Mouse (Mus musculus): ENCODE results near the gene Lcn3. TPM values are rescaled to one million over a fixed set of nuclear protein-coding genes. Genes with fewer than 3 reads are reported as not detected.
"Not testable (repeated sequence)": the region's sequence is repeated elsewhere in the genome, so short reads cannot be mapped to it uniquely, and the experiment has no call there.

Lcn3 gene
- not detected in 2 replicates for polyA plus RNA-seq (2016; fragmentation: Nextera tagmentation; extraction: Ambion mirVana)

DNA sequence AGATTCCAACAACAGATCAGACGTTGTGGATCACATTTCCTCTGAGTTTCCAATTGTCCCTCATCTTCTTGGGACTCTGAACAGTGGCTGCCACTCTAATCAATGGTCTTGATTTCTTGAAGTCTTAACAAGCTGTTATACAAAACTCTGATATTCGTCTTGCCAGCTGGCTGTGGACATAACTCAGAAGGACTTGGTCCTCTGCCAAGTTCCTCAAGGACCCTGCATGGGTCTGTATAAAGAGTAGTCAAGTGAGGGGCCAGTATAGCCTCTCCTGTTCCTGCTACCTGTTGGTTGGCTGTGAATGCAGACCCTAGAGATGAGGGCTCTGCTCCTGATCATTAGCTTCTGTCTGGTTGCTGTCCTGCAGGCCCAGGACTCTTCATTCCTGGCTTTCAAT lies at the start of gene Lcn3:
TSS of gene Lcn3 (plus strand) at position 301 of the 400 bp plus-strand sequence.
- Histone ChIP-seq H3K9me3 (no peaks in the 10 kb centered on the region), H3K36me3 (no peaks in the 10 kb centered on the region), H3K9ac (replicated peaks) (no peak within 1 kb of the TSS), H3K27ac (replicated peaks) (no peak within 1 kb of the TSS), H3K4me1 (no peaks in the 10 kb centered on the region), H3K27me3 (no peaks in the 10 kb centered on the region; the same call in 1 of the 2 replicates), H3K4me2 (replicated peaks) (no peak within 1 kb of the TSS), H3K4me3 (no peak within 1 kb of the TSS)
- no peak for ATAC-seq (ENCODE audit: low FRiP score, low read depth)
- 47% methylated on average over 2 of the region's 2 CpGs for WGBS

DNA sequence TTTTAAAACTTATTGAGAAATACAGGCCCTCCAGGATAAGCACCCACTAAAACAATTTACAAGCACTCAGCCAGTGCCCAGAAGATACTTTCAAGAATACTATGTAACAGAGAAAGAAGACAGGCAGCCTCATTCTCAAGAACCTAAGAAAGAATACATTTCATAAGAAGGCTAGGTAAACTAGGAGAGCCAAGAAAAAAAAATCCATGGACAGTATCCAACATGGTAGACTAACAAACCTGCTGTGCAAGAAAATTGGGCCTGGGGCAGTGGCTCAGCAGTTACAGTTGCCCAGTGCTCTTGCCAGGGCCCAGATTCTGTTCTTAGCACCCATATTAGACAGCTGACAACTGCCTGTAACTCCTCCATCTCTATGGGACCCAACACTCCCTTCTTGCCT lies 48.1 kb upstream of the Lcn3 start:
- no peak overlapping the region for H3K4me3 ChIP-seq
- H3K27ac ChIP-seq (replicated peaks): no peak overlapping the region
- no peaks in the 10 kb centered on the region for H3K9me3 ChIP-seq
- H3K27me3 ChIP-seq: no peaks in the 10 kb centered on the region
- H3K36me3 ChIP-seq: no peaks in the 10 kb centered on the region
- H3K4me2 ChIP-seq (replicated peaks): no peak overlapping the region
- no peak for ATAC-seq (ENCODE audit: low FRiP score, low read depth)
- no peaks in the 10 kb centered on the region for H3K4me1 ChIP-seq
- no peak overlapping the region for H3K9ac ChIP-seq (replicated peaks)

DNA sequence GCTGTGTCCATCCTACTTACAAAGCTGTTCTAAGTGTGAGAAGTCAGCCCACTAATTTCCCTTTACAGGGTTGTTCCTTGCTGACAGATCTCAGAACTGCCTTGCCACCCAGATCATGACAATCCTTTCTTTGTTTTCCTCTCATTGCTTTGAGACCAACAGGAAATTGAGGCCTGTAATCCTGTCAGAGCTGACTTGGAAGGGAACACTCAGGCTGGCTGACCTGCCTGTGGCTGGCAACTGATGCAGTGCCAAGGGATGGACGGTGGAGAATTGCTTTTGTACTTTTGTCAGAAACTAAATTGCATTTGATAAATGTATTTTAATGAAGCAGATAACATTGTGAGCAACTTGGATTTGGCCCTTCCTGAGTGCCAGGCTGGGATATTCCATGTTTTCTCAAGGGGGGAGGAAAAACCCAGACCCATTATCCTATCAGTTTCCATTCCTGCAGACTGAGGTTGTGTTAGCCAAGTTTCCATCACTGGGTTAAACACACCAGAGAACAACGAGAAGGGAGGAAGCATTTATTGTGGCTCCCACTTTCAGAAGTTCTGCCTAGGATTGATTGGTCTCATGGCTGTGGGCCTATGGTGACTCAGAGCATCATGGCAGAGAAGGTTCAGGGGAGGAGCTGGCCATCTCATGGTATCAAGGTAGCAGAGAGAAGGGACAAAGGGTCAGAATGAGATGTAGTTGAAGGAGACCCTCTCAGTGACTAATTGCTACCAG lies 32.0 kb upstream of the Lcn3 start:
- H3K4me2 ChIP-seq (replicated peaks): no peak overlapping the region
- no peaks in the 10 kb centered on the region for H3K4me1 ChIP-seq
- H3K9ac ChIP-seq (replicated peaks): no peak overlapping the region
- no peak overlapping the region for H3K27ac ChIP-seq (replicated peaks)
- H3K9me3 ChIP-seq: 0 out of 2 replicates have a peak, but pooled peaks cover 8% of the 10 kb centered on the region
- no peak for ATAC-seq (ENCODE audit: low FRiP score, low read depth)
- H3K27me3 ChIP-seq: no peaks in the 10 kb centered on the region
- WGBS: 74% methylated on average over 2 of the region's 2 CpGs
- H3K36me3 ChIP-seq: no peaks in the 10 kb centered on the region
- no peak overlapping the region for H3K4me3 ChIP-seq

DNA sequence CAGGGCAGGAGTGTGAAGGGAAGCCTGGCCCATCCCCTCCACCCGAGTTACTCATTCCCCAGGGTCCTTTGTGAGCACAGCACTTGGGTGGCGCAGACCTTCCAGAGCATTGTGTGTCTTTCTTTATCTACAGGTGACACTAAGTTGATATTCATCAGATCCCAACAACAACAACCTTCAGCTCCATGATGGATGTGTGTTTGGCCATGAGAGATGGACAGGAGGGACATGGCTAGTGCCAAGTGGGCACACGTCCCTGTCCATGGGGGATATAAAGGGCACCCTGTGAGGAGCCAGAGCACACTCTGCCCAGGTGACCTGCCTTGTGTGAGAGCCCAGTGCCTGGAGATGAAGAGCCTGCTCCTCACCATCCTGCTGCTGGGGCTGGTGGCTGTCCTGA lies 28.7 kb upstream of the Lcn3 start, which contains the start of gene Obp2b:
TSS of gene Obp2b (plus strand) at position 301 of the 400 bp plus-strand sequence.
- H3K27ac ChIP-seq (replicated peaks); H3K27me3 ChIP-seq; H3K9me3 ChIP-seq; H3K4me3 ChIP-seq; H3K4me2 ChIP-seq (replicated peaks); H3K4me1 ChIP-seq; ATAC-seq (ENCODE audit: low FRiP score, low read depth); H3K36me3 ChIP-seq; H3K9ac ChIP-seq (replicated peaks): not testable (repeated sequence)
- WGBS: 84% methylated on average over 3 of the region's 3 CpGs

DNA sequence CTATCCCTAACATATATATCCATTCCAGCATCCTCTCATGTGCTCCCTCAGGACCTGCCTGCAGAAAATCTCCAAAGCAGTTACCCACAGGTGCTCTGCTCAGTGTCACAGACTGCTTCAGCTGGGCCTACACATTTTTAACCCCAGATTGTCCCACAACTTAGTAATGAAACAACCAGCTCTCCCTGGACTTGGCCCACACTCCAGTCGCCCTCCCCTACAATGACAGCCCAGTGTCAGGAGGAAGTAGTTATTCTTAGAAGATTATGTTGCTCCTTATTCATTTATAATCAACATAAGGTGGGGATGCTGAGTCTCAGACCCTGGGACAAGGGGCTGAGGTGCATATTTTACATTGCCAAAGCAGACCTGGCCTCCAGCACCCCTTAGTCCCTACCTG lies 23.7 kb upstream of the Lcn3 start:
- Histone ChIP-seq H3K4me2 (replicated peaks) (no peak overlapping the region), H3K4me1 (no peaks in the 10 kb centered on the region), H3K36me3 (no peaks in the 10 kb centered on the region), H3K4me3 (no peak overlapping the region), H3K9me3 (no peaks in the 10 kb centered on the region), H3K27ac (replicated peaks) (no peak overlapping the region), H3K9ac (replicated peaks) (no peak overlapping the region), H3K27me3 (no peaks in the 10 kb centered on the region)
- 79% methylated on average over 1 of the region's 1 CpGs for WGBS
- ATAC-seq (ENCODE audit: low FRiP score, low read depth): no peak

DNA sequence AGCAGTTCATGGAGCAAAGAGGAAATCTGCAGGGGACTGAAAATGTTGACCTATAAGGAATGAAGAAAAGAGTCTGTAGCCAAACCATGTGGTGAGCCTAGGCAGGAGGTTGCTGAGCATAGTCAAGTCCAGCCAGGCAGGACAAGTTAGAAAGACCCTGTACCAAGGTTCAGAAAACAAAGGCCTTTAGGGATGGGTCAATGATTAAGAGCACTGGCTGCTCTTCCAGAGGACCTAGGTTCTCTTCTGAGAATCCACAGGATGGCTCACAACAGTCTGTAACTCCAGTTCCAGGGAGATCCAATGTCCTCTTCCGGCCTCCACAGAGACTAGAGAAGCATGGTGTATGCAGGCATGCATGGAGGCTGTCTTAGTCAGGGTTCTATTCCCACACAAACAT lies 11.2 kb upstream of the Lcn3 start:
- H3K9ac ChIP-seq (replicated peaks): no peak overlapping the region
- no peak overlapping the region for H3K27ac ChIP-seq (replicated peaks)
- ATAC-seq (ENCODE audit: low FRiP score, low read depth): no peak
- 100% methylated on average over 1 of the region's 1 CpGs for WGBS
- H3K9me3 ChIP-seq: 0 out of 2 replicates have a peak, but pooled peaks cover 3% of the 10 kb centered on the region
- no peak overlapping the region for H3K4me2 ChIP-seq (replicated peaks)
- no peak overlapping the region for H3K4me3 ChIP-seq
- no peaks in the 10 kb centered on the region for H3K27me3 ChIP-seq
- no peaks in the 10 kb centered on the region for H3K36me3 ChIP-seq
- H3K4me1 ChIP-seq: no peaks in the 10 kb centered on the region

DNA sequence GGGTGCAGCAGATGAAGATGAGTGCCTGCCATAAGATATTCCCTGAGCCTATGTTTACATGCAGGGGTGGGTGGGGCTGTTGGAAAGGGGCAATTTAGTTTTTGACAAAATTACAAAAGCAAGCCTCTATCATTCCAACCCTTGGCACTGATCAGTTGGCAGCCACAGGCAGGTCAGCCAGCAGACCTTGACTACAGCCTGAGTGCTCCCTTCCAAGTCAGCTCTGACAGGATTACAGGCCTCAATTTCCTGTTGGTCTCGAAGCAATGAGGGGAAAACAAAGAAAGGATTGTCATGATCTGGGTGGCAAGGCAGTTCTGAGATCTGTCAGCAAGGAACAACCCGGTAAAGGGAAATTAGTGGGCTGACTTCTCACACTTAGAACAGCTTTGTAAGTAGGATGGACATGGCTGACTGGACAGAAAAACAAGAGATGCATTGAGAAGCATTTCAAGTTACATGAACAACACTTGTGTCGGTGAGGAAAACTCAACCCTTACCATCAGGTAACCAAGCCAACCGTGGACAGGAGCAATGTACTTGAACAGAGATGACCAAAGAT lies 7.2 kb upstream of the Lcn3 start:
- H3K27me3 ChIP-seq: no peaks in the 10 kb centered on the region
- no peak overlapping the region for H3K9ac ChIP-seq (replicated peaks)
- no peaks in the 10 kb centered on the region for H3K4me1 ChIP-seq
- ATAC-seq (ENCODE audit: low FRiP score, low read depth): no peak
- H3K4me2 ChIP-seq (replicated peaks): no peak overlapping the region
- no peak overlapping the region for H3K4me3 ChIP-seq
- no peaks in the 10 kb centered on the region for H3K36me3 ChIP-seq
- WGBS: 50% methylated on average over 4 of the region's 4 CpGs
- H3K27ac ChIP-seq (replicated peaks): no peak overlapping the region
- 0 out of 2 replicates have a peak, but pooled peaks cover 3% of the 10 kb centered on the region for H3K9me3 ChIP-seq

DNA sequence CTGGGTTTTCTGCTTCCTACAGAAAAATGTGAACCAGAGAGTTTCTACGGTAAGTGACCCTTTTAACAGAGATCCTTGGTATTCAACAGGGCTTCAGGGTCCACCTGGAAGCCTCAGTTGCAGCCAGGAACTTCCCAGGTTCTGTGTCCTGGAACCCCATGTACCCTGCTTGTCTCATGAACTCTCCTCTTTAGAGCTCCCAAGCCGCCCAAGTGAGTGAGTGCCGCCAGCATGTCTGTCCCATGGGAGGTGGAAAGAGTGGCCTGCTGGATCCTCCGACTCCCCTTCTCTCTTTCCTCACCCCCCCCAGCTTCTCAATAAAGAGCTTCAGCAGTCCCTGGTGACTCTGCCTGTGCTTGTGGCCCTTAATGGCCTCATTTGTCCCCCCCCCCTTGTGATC lies 2.4 kb downstream of the Lcn3 start:
- ATAC-seq (ENCODE audit: low FRiP score, low read depth): no peak
- 87% methylated on average over 4 of the region's 4 CpGs for whole genome bisulfite sequencing
- Histone ChIP-seq H3K27me3 (no peaks in the 10 kb centered on the region; the same call in 1 of the 2 replicates), H3K9ac (replicated peaks) (no peak overlapping the region), H3K9me3 (no peaks in the 10 kb centered on the region), H3K4me1 (no peaks in the 10 kb centered on the region), H3K4me2 (replicated peaks) (no peak overlapping the region), H3K4me3 (no peak overlapping the region), H3K36me3 (no peaks in the 10 kb centered on the region), H3K27ac (replicated peaks) (no peak overlapping the region)

DNA sequence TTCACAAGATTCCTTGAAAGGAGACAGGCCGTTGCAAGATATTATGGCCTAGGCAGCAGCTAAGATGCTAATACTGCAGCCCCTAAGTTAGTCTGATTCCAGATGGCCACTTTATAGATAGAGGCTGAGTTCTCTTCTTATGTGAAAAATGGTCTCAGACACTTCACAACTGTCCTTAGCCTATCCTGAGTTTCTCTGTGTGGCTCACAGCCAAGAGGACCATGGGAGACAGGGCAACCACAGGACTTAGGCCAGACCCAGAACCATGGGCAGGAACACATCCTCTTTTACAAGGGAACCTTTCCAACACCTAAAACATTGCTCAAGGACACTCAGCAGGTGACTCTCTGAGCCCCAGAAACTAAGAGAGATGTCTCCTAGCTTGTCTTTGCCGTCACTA lies 8.1 kb downstream of the Lcn3 start:
- Histone ChIP-seq H3K4me3 (no peak overlapping the region), H3K27me3 (no peaks in the 10 kb centered on the region; the same call in 1 of the 2 replicates), H3K9ac (replicated peaks) (no peak overlapping the region), H3K4me1 (no peaks in the 10 kb centered on the region), H3K27ac (replicated peaks) (no peak overlapping the region), H3K4me2 (replicated peaks) (no peak overlapping the region), H3K9me3 (no peaks in the 10 kb centered on the region), H3K36me3 (no peaks in the 10 kb centered on the region)
- 86% methylated on average over 2 of the region's 2 CpGs for WGBS
- ATAC-seq (ENCODE audit: low FRiP score, low read depth): no peak

DNA sequence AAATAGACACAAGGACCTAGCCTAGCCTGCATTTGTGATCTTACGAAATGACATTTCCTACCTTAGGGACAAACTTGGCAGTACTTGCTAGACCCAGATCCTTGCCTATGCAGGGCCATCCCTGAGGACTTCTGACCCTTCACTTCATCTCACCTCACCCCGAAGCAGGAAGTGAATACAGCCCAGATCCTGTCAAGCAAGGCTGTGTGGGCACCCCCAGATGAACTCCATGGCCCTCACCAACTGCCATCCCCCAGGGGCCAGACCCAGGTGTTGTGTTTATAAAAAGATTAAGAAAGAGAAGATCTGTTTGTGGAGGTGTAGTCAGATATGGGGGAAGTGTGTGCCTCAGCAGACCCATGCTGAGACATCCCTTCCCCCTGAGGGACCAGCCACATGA lies 9.3 kb downstream of the Lcn3 start:
- 69% methylated on average over 2 of the region's 2 CpGs for WGBS

DNA sequence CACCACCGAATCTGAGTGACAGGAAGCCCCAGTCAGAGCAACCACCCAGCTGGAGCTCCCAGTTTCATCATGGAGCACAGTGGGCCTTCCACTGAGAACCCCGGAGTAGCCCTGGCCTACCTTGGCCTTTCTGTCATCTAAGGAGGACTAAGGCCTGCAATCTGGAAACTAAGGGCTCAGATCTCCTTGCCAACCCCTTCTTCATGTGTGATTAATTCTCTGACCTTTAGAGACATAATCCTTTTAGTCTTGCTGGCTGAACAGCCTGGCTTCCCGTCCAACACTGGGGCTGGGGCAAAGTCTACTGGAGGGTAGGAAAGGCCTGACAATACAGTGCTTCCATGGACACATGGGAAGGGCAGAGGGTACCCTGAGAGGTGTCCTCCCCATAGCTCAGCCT lies 10.6 kb downstream of the Lcn3 start:
- ATAC-seq (ENCODE audit: low FRiP score, low read depth): no peak
- WGBS: 43% methylated on average over 3 of the region's 3 CpGs
- H3K9me3 ChIP-seq: no peaks in the 10 kb centered on the region
- no peak overlapping the region for H3K4me3 ChIP-seq
- H3K4me2 ChIP-seq (replicated peaks): no peak overlapping the region
- no peaks in the 10 kb centered on the region for H3K36me3 ChIP-seq
- no peaks in the 10 kb centered on the region for H3K27me3 ChIP-seq
- no peak overlapping the region for H3K27ac ChIP-seq (replicated peaks)
- no peaks in the 10 kb centered on the region for H3K4me1 ChIP-seq
- no peak overlapping the region for H3K9ac ChIP-seq (replicated peaks)

More for the DNA sequence above, 9.3 kb downstream of the Lcn3 start:
- H3K27me3 ChIP-seq: no peaks in the 10 kb centered on the region; the same call in 1 of the 2 replicates
- no peak overlapping the region for H3K4me2 ChIP-seq (replicated peaks)
- no peak overlapping the region for H3K27ac ChIP-seq (replicated peaks)
- H3K9me3 ChIP-seq: no peaks in the 10 kb centered on the region
- no peaks in the 10 kb centered on the region for H3K4me1 ChIP-seq
- no peak overlapping the region for H3K4me3 ChIP-seq
- H3K36me3 ChIP-seq: no peaks in the 10 kb centered on the region
- ATAC-seq (ENCODE audit: low FRiP score, low read depth): no peak
- no peak overlapping the region for H3K9ac ChIP-seq (replicated peaks)

DNA sequence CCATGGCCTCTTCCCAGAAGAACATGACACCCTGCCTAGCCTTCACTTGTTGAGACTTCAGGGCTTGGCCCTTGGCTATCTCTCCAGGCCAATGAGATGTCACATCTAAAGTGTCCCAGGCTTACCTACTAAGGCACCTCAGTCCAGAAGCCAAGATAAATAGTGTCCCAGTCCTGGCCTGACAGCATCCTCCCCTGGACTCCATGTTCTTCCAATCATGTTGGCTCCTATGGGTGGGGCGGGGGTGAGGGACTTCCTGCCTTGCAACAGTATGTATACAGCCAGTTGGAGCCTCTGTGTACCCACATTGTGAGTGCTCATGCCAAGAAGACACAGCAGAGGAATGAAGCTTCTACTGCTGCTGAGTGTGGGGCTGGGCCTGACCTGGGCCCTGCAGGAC lies 11.3 kb downstream of the Lcn3 start, which contains the start of gene Lcn11:
TSS of gene Lcn11 (plus strand) at position 301 of the 400 bp plus-strand sequence.
- Histone ChIP-seq H3K27me3 (no peaks in the 10 kb centered on the region), H3K9me3 (no peaks in the 10 kb centered on the region), H3K27ac (replicated peaks) (no peak within 1 kb of the TSS), H3K4me3 (no peak within 1 kb of the TSS), H3K4me2 (replicated peaks) (no peak within 1 kb of the TSS), H3K4me1 (no peaks in the 10 kb centered on the region), H3K9ac (replicated peaks) (no peak within 1 kb of the TSS), H3K36me3 (no peaks in the 10 kb centered on the region)
- WGBS: 77% methylated on average over 1 of the region's 1 CpGs
- ATAC-seq (ENCODE audit: low FRiP score, low read depth): no peak
